Mouse (Mus musculus): ENCODE measurements around the gene 1810010D01Rik. TPM values are rescaled to one million over a fixed set of nuclear protein-coding genes. Genes with fewer than 3 reads are reported as not detected.

The 1810010D01Rik gene
- total RNA-seq, 2 experiments from 2014 or later = not detected

GRCm38 (mm10) chr7:145216591-145216990 lies 8.7 kb upstream of the 1810010D01Rik start:
- ATAC-seq (replicated peaks; ENCODE audit: low FRiP score, poor library complexity, severe bottlenecking) = no peak

GRCm38 (mm10) chr7:145215476-145215875 lies 7.6 kb upstream of the 1810010D01Rik start:
- ATAC-seq (replicated peaks; ENCODE audit: low FRiP score, poor library complexity, severe bottlenecking) = no peak

- ATAC-seq (replicated peaks; ENCODE audit: low FRiP score, poor library complexity, severe bottlenecking) = no peak
These were observed 4.1 kb upstream of the 1810010D01Rik start for GRCm38 (mm10) chr7:145211680-145212659.

- ATAC-seq (replicated peaks; ENCODE audit: low FRiP score, poor library complexity, severe bottlenecking) = no peak
These were observed 2.7 kb upstream of the 1810010D01Rik start for GRCm38 (mm10) chr7:145210477-145211070.

GRCm38 (mm10) chr7:145206801-145207200 lies 1.1 kb downstream of the 1810010D01Rik start:
- ATAC-seq (replicated peaks; ENCODE audit: low FRiP score, poor library complexity, severe bottlenecking) = no peak

GRCm38 (mm10) chr7:145206056-145206610 lies 1.8 kb downstream of the 1810010D01Rik start:
- no peak for ATAC-seq (replicated peaks; ENCODE audit: low FRiP score, poor library complexity, severe bottlenecking)

GRCm38 (mm10) chr7:145205363-145205902 lies 2.5 kb downstream of the 1810010D01Rik start:
- ATAC-seq (replicated peaks; ENCODE audit: low FRiP score, poor library complexity, severe bottlenecking) = no peak

- no peak for ATAC-seq (replicated peaks; ENCODE audit: low FRiP score, poor library complexity, severe bottlenecking)
These were observed 8.2 kb downstream of the 1810010D01Rik start for GRCm38 (mm10) chr7:145199711-145200110.

- no peak for ATAC-seq (replicated peaks; ENCODE audit: low FRiP score, poor library complexity, severe bottlenecking)
These were observed 9.7 kb downstream of the 1810010D01Rik start for GRCm38 (mm10) chr7:145198223-145198714.

GRCm38 (mm10) chr7:145197711-145198110 lies 10.2 kb downstream of the 1810010D01Rik start:
- no peak for ATAC-seq (replicated peaks; ENCODE audit: low FRiP score, poor library complexity, severe bottlenecking)

- no peak for ATAC-seq (replicated peaks; ENCODE audit: low FRiP score, poor library complexity, severe bottlenecking)
These were observed 10.9 kb downstream of the 1810010D01Rik start for GRCm38 (mm10) chr7:145197042-145197441.

GRCm38 (mm10) chr7:145196340-145196739 lies 11.6 kb downstream of the 1810010D01Rik start:
- no peak for ATAC-seq (replicated peaks; ENCODE audit: low FRiP score, poor library complexity, severe bottlenecking)

GRCm38 (mm10) chr7:145195186-145195927 lies 12.6 kb downstream of the 1810010D01Rik start:
- no peak for ATAC-seq (replicated peaks; ENCODE audit: low FRiP score, poor library complexity, severe bottlenecking)

GRCm38 (mm10) chr7:145194455-145195161 lies 13.3 kb downstream of the 1810010D01Rik start:
- no peak for ATAC-seq (replicated peaks; ENCODE audit: low FRiP score, poor library complexity, severe bottlenecking)

- ATAC-seq (replicated peaks; ENCODE audit: low FRiP score, poor library complexity, severe bottlenecking) = no peak
These were observed 15.1 kb downstream of the 1810010D01Rik start for GRCm38 (mm10) chr7:145192836-145193235.

- ATAC-seq (replicated peaks; ENCODE audit: low FRiP score, poor library complexity, severe bottlenecking) = no peak
These were observed 17.4 kb downstream of the 1810010D01Rik start for GRCm38 (mm10) chr7:145190520-145190919.

GRCm38 (mm10) chr7:145189342-145189741 lies 18.6 kb downstream of the 1810010D01Rik start:
- no peak for ATAC-seq (replicated peaks; ENCODE audit: low FRiP score, poor library complexity, severe bottlenecking)

GRCm38 (mm10) chr7:145187802-145188201 lies 20.1 kb downstream of the 1810010D01Rik start:
- ATAC-seq (replicated peaks; ENCODE audit: low FRiP score, poor library complexity, severe bottlenecking) = no peak

- ATAC-seq (replicated peaks; ENCODE audit: low FRiP score, poor library complexity, severe bottlenecking) = no peak
These were observed 25.5 kb downstream of the 1810010D01Rik start for GRCm38 (mm10) chr7:145182388-145182787.

Data from erythroblast, adult 5-6 weeks (primary cell).